Mouse (Mus musculus): ENCODE measurements at regions not wholly inside any gene's neighbourhood (a gene's known extent, or its start where the extent isn't known, plus 50 kb on each side); places are given as distances from the start of the nearest gene placed in this dataset.
"Not testable (repeated sequence)": the region's sequence is repeated elsewhere in the genome, so short reads cannot be mapped to it uniquely, and the experiment has no call there.

GRCm38 (mm10) chr8:126081279-126081678, 86.3 kb downstream of the Kcnk1 start:
- no peak for DNase-seq

- no peak for DNase-seq
Observed at GRCm38 (mm10) chr8:126082827-126083226, 87.9 kb downstream of the Kcnk1 start.

- no peak for DNase-seq
Observed at GRCm38 (mm10) chr8:126090772-126091171, 95.8 kb downstream of the Kcnk1 start.

GRCm38 (mm10) chr8:126094005-126094404, 99.0 kb downstream of the Kcnk1 start:
- DNase-seq, result no peak

- DNase-seq, result no peak
Observed at GRCm38 (mm10) chr8:126096056-126096455, 101.1 kb downstream of the Kcnk1 start.

GRCm38 (mm10) chr8:126096636-126097170, 101.7 kb downstream of the Kcnk1 start:
- DNase-seq, result no peak

- no peak for DNase-seq
Observed at GRCm38 (mm10) chr8:126098886-126099285, 103.9 kb downstream of the Kcnk1 start.

GRCm38 (mm10) chr8:126099889-126100288, 104.9 kb downstream of the Kcnk1 start:
- no peak for DNase-seq

GRCm38 (mm10) chr8:126105043-126105442, 110.1 kb downstream of the Kcnk1 start:
- no peak for DNase-seq

GRCm38 (mm10) chr8:126126041-126126440, 131.1 kb downstream of the Kcnk1 start:
- no peak for DNase-seq

- DNase-seq, result no peak
Observed at GRCm38 (mm10) chr8:126132076-126132475, 137.1 kb downstream of the Kcnk1 start.

- DNase-seq, result not testable (repeated sequence)
Observed at GRCm38 (mm10) chr8:126132918-126133317, 137.9 kb downstream of the Kcnk1 start.

GRCm38 (mm10) chr8:126135100-126135499, 140.1 kb downstream of the Kcnk1 start:
- no peak for DNase-seq

GRCm38 (mm10) chr8:126135573-126135972, 140.6 kb downstream of the Kcnk1 start:
- no peak for DNase-seq

GRCm38 (mm10) chr8:126136946-126137345, 142.0 kb downstream of the Kcnk1 start:
- DNase-seq, result no peak

- no peak for DNase-seq
Observed at GRCm38 (mm10) chr8:126137452-126137851, 142.5 kb downstream of the Kcnk1 start.

- DNase-seq, result no peak
Observed at GRCm38 (mm10) chr8:126138645-126139545, 143.9 kb downstream of the Kcnk1 start.

- DNase-seq, result no peak
Observed at GRCm38 (mm10) chr8:126139546-126139870, 144.5 kb downstream of the Kcnk1 start.

GRCm38 (mm10) chr8:126140998-126141397, 146.0 kb downstream of the Kcnk1 start:
- DNase-seq, result no peak

GRCm38 (mm10) chr8:126151527-126151926, 146.8 kb upstream of the Slc35f3 start:
- no peak for DNase-seq

GRCm38 (mm10) chr8:126153955-126154354, 144.4 kb upstream of the Slc35f3 start:
- no peak for DNase-seq

- DNase-seq, result no peak
Observed at GRCm38 (mm10) chr8:126157452-126158185, 140.7 kb upstream of the Slc35f3 start.

GRCm38 (mm10) chr8:126159485-126159884, 138.9 kb upstream of the Slc35f3 start:
- no peak for DNase-seq

All from layer of hippocampus, adult 9-11 months (tissue).